Mouse (Mus musculus) gastrocnemius, postnatal 4 days (tissue): ENCODE measurements around the gene Zfp367. TPM values are rescaled to one million over a fixed set of nuclear protein-coding genes. Genes with fewer than 3 reads are reported as not detected.

Experiments
- DNase-seq, 2 experiments: peaks; one replicate each; pipeline ENCODE4 v3.0.0; 2021 to 2022; ENCODE audit warnings: low spot score in 2 of 2, mixed read lengths in 2 of 2
- total RNA-seq, 2 experiments: library from RNA; stranded (reverse); gene quantifications; 2 replicates each; pipeline ENCODE4 v1.2.3; 2021

Gene Zfp367
- total RNA-seq, 2 experiments from 2014 or later: 15.8 to 17.8 TPM

- DNase-seq: no peak
These were observed 60.9 kb downstream of the Zfp367 start for GRCm38 (mm10) chr13:64092141-64092540.

- DNase-seq: no peak
These were observed 62.0 kb downstream of the Zfp367 start for GRCm38 (mm10) chr13:64091006-64091405.

GRCm38 (mm10) chr13:64090278-64090677 is 62.7 kb downstream of the Zfp367 start:
- no peak for DNase-seq

- no peak for DNase-seq
These were observed 63.9 kb downstream of the Zfp367 start, which contains the start of gene Hsd17b3 for GRCm38 (mm10) chr13:64089130-64089529. Hsd17b3 (minus strand) TSS chr13:64089230.

GRCm38 (mm10) chr13:64088057-64088456 is 64.9 kb downstream of the Zfp367 start:
- DNase-seq: no peak

- no peak for DNase-seq
These were observed 67.0 kb downstream of the Zfp367 start for GRCm38 (mm10) chr13:64086036-64086435.

- DNase-seq: no peak
These were observed 69.7 kb downstream of the Zfp367 start for GRCm38 (mm10) chr13:64083331-64083730.

Other genes starting within 250 kb of the Zfp367 start
- not detected for gene Hsd17b3, start 64.0 kb downstream of the Zfp367 start, total RNA-seq
- 1 to 10 TPM; 3.1 to 3.3 TPM for gene Slc35d2, start 23.8 kb downstream of the Zfp367 start, total RNA-seq
- 10 to 100 TPM; 27.3 to 30.9 TPM for gene Habp4, start 8.6 kb upstream of the Zfp367 start, total RNA-seq
- 1 to 10 TPM; 7.5 to 8.7 TPM for gene Cdc14b, start 122.1 kb upstream of the Zfp367 start, total RNA-seq
- gene Aaed1, start 159.5 kb upstream of the Zfp367 start, total RNA-seq: 10 to 100 TPM; 36.5 to 41.9 TPM
- 100 to 1,000 TPM; 179 to 189 TPM for gene Ctsl, start 217.7 kb upstream of the Zfp367 start, total RNA-seq